Mouse (Mus musculus): ENCODE measurements around the gene Oma1.

- TF ChIP-seq POLR2A (IDR thresholded peaks at IDR 0.05; ENCODE audit: low read depth, low read length) (no peak), CTCF (IDR thresholded peaks at IDR 0.05; ENCODE audit: borderline replicate concordance, insufficient read depth, low read length) (no peak)
These were observed 76.0 kb downstream of the Oma1 start for GRCm38 (mm10) chr4:103389583-103389982.

Measured in embryonic fibroblast, embryonic 13.5 days (primary cell).